Mouse (Mus musculus) fat pad, adult 2 months (tissue): ENCODE measurements around the gene Tmem63a.
"Not testable (repeated sequence)": the region's sequence is repeated elsewhere in the genome, so short reads cannot be mapped to it uniquely, and the experiment has no call there.

Experiments used
- DNase-seq: peaks from one replicate; pipeline ENCODE4 v3.0.0-alpha.2; 2011; ENCODE audit warnings: low read depth, low spot score; ENCODE audit errors: extremely low read depth

Gene Tmem63a

GRCm38 (mm10) chr1:180924737-180925136 lies 17.4 kb upstream of the Tmem63a start:
- DNase-seq = no peak

GRCm38 (mm10) chr1:180926286-180926685 lies 15.9 kb upstream of the Tmem63a start:
- no peak for DNase-seq

GRCm38 (mm10) chr1:180929599-180929998 lies 12.5 kb upstream of the Tmem63a start:
- no peak for DNase-seq

GRCm38 (mm10) chr1:180931106-180931505 lies 11.0 kb upstream of the Tmem63a start:
- no peak for DNase-seq

- no peak for DNase-seq
Measured at GRCm38 (mm10) chr1:180933659-180934058, 8.5 kb upstream of the Tmem63a start.

GRCm38 (mm10) chr1:180934467-180935419 lies 7.4 kb upstream of the Tmem63a start, which contains the start of gene Lefty1:
Gene Lefty1, plus strand, starts transcription at chr1:180935022.
- no peak for DNase-seq

GRCm38 (mm10) chr1:180936610-180937398 lies 5.3 kb upstream of the Tmem63a start:
- DNase-seq = not testable (repeated sequence)

- DNase-seq = not testable (repeated sequence)
Measured at GRCm38 (mm10) chr1:180937631-180938030, 4.5 kb upstream of the Tmem63a start.

- DNase-seq = not testable (repeated sequence)
Measured at GRCm38 (mm10) chr1:180938781-180939180, 3.4 kb upstream of the Tmem63a start.

- DNase-seq = no peak
Measured at GRCm38 (mm10) chr1:180940776-180941460, 1.2 kb upstream of the Tmem63a start.

GRCm38 (mm10) chr1:180941726-180942125 lies 418 bp upstream of the Tmem63a start:
- DNase-seq = no peak

- DNase-seq = no peak
Measured at GRCm38 (mm10) chr1:180943032-180943644, 994 bp downstream of the Tmem63a start.

GRCm38 (mm10) chr1:180943896-180944295 lies 1.8 kb downstream of the Tmem63a start:
- DNase-seq = no peak

GRCm38 (mm10) chr1:180944553-180944952 lies 2.4 kb downstream of the Tmem63a start:
- peak; percentile 72 for DNase-seq

- DNase-seq = no peak
Measured at GRCm38 (mm10) chr1:180945001-180945980, 3.1 kb downstream of the Tmem63a start.

GRCm38 (mm10) chr1:180946448-180946847 lies 4.3 kb downstream of the Tmem63a start:
- DNase-seq = no peak

GRCm38 (mm10) chr1:180952085-180952746 lies 10.1 kb downstream of the Tmem63a start:
- DNase-seq = no peak

GRCm38 (mm10) chr1:180952808-180953207 lies 10.7 kb downstream of the Tmem63a start:
- no peak for DNase-seq

- DNase-seq = no peak
Measured at GRCm38 (mm10) chr1:180956401-180956800, 14.3 kb downstream of the Tmem63a start.
